Mouse (Mus musculus) forebrain, embryonic 10.5 days (tissue): ENCODE results near the gene Ccdc86. TPM values are rescaled to one million over a fixed set of nuclear protein-coding genes. Genes with fewer than 3 reads are reported as not detected.
A peak's percentile ranks its signal among the peaks of the same experiment; 100 is the strongest.

Experiments used
- DNase-seq: peaks from one replicate; pipeline ENCODE4 v3.0.0-alpha.2; 2017; ENCODE audit warnings: low spot score; ENCODE audit errors: extremely low spot score
- H3K27ac ChIP-seq: fragments of 300-500 bp; sonication (generic); 2 replicates; pipeline ENCODE4 v1.5.1; 2016; ENCODE audit warnings: mild to moderate bottlenecking
- H3K27me3 ChIP-seq: fragments of 300-500 bp; sonication (generic); 2 replicates; pipeline ENCODE4 v1.6.1; 2016; ENCODE audit warnings: mild to moderate bottlenecking; ENCODE audit not compliant: poor library complexity, severe bottlenecking
- H3K36me3 ChIP-seq: fragments of 300-500 bp; sonication (generic); replicated peaks from 2 replicates; pipeline ENCODE4 v1.6.1; 2016; ENCODE audit warnings: mild to moderate bottlenecking, moderate library complexity
- H3K4me1 ChIP-seq: fragments of 300-500 bp; sonication (generic); 2 replicates; pipeline ENCODE4 v1.6.1; 2016
- H3K4me3 ChIP-seq: fragments of 300-500 bp; sonication (generic); 2 replicates; pipeline ENCODE4 v1.5.1; 2016; ENCODE audit warnings: mild to moderate bottlenecking, moderate library complexity
- H3K9me3 ChIP-seq: fragments of 300-500 bp; sonication (generic); 2 replicates; pipeline ENCODE4 v1.6.1; 2016; ENCODE audit warnings: mild to moderate bottlenecking, moderate library complexity
- WGBS: fragments of 180-500 bp; shearing (Covaris S2); methylation state at CpG from one replicate; pipeline ENCODE4 v1.1.7; 2016; 5-methylcytosine and 5-hydroxymethylcytosine counted together
- polyA plus RNA-seq: library from polyadenylated mRNA; unstranded; fragments of >200 nt; fragmentation: Nextera tagmentation; extraction: Ambion mirVana; gene quantifications from 2 replicates; pipeline ENCODE4 v1.2.1, GENCODE M21; 2016

Ccdc86 gene
- polyA plus RNA-seq, 1 experiment from 2014 or later: 45.0 TPM

- Histone ChIP-seq H3K27me3 (peaks cover 4% of the 10 kb centered on the region; the same call in 1 of the 2 replicates), H3K4me3 (peak overlapping the region; percentile 76), H3K9me3 (no peaks in the 10 kb centered on the region), H3K36me3 (peaks cover 56% of the 10 kb centered on the region), H3K27ac (no peak overlapping the region), H3K4me1 (peaks cover 35% of the 10 kb centered on the region)
- no peak for DNase-seq
- 91% methylated on average over 3 of the region's 3 CpGs for WGBS
Measured at GRCm38 (mm10) chr19:10946506-10946905, 2.6 kb downstream of the Ccdc86 start.

GRCm38 (mm10) chr19:10943955-10944354 is 5.1 kb downstream of the Ccdc86 start:
- peaks cover 11% of the 10 kb centered on the region for H3K27me3 ChIP-seq

GRCm38 (mm10) chr19:10940801-10941457 is 8.1 kb downstream of the Ccdc86 start:
- Histone ChIP-seq H3K27ac (peak overlapping the region; percentile 92), H3K9me3 (no peaks in the 10 kb centered on the region; the same call in 1 of the 2 replicates), H3K4me3 (peak overlapping the region; percentile 57), H3K27me3 (peaks cover 26% of the 10 kb centered on the region), H3K36me3 (peaks cover 47% of the 10 kb centered on the region), H3K4me1 (peaks cover 18% of the 10 kb centered on the region)
- DNase-seq: peak; percentile 71
- 2% methylated on average over 40 of the region's 40 CpGs for WGBS

More at GRCm38 (mm10) chr19:10943955-10944354, 5.1 kb downstream of the Ccdc86 start:
- no peak for DNase-seq
- Histone ChIP-seq H3K4me1 (peaks cover 42% of the 10 kb centered on the region), H3K4me3 (no peak overlapping the region), H3K9me3 (no peaks in the 10 kb centered on the region), H3K36me3 (peaks cover 59% of the 10 kb centered on the region), H3K27ac (no peak overlapping the region)
- 85% methylated on average over 3 of the region's 3 CpGs for WGBS

- WGBS: 17% methylated on average over 37 of the region's 37 CpGs
- peaks cover 40% of the 10 kb centered on the region for H3K36me3 ChIP-seq
- H3K27me3 ChIP-seq: peaks cover 26% of the 10 kb centered on the region
- H3K4me1 ChIP-seq: peaks cover 21% of the 10 kb centered on the region
- peak overlapping the region; percentile 92 for H3K27ac ChIP-seq
- H3K9me3 ChIP-seq: no peaks in the 10 kb centered on the region; the same call in 1 of the 2 replicates
- peak overlapping the region; percentile 57 for H3K4me3 ChIP-seq
- DNase-seq: peak; percentile 87
Measured at GRCm38 (mm10) chr19:10940097-10940800, 8.8 kb downstream of the Ccdc86 start.

- H3K4me3 ChIP-seq: no peak overlapping the region
- H3K9me3 ChIP-seq: no peaks in the 10 kb centered on the region; the same call in 1 of the 2 replicates
- peaks cover 30% of the 10 kb centered on the region for H3K4me1 ChIP-seq
- no peak for DNase-seq
- H3K27me3 ChIP-seq: peaks cover 26% of the 10 kb centered on the region
- 66% methylated on average over 3 of the region's 3 CpGs for WGBS
- H3K27ac ChIP-seq: no peak overlapping the region
- peaks cover 26% of the 10 kb centered on the region for H3K36me3 ChIP-seq
Measured at GRCm38 (mm10) chr19:10938771-10939170, 10.3 kb downstream of the Ccdc86 start.

- no peak for DNase-seq
- H3K27me3 ChIP-seq: peaks cover 26% of the 10 kb centered on the region
- no peaks in the 10 kb centered on the region; the same call in 1 of the 2 replicates for H3K9me3 ChIP-seq
- peaks cover 30% of the 10 kb centered on the region for H3K4me1 ChIP-seq
- H3K27ac ChIP-seq: no peak within 1 kb of the TSS
- H3K36me3 ChIP-seq: peaks cover 9% of the 10 kb centered on the region
- WGBS: 60% methylated on average over 5 of the region's 5 CpGs
- no peak within 1 kb of the TSS for H3K4me3 ChIP-seq
Measured at GRCm38 (mm10) chr19:10937110-10937563, 11.9 kb downstream of the Ccdc86 start, which contains the start of gene Ptgdr2. Gene Ptgdr2 (plus strand): TSS chr19:10937160.

- WGBS: 91% methylated on average over 5 of the region's 5 CpGs
- Histone ChIP-seq H3K36me3 (no peaks in the 10 kb centered on the region), H3K9me3 (no peaks in the 10 kb centered on the region; the same call in 1 of the 2 replicates), H3K27me3 (peaks cover 22% of the 10 kb centered on the region; the same call in 1 of the 2 replicates), H3K4me3 (no peak overlapping the region), H3K27ac (no peak overlapping the region), H3K4me1 (peaks cover 25% of the 10 kb centered on the region)
- no peak for DNase-seq
Measured at GRCm38 (mm10) chr19:10936077-10936476, 13.0 kb downstream of the Ccdc86 start.

GRCm38 (mm10) chr19:10935029-10935428 is 14.0 kb downstream of the Ccdc86 start:
- H3K27ac ChIP-seq: no peak overlapping the region
- peaks cover 22% of the 10 kb centered on the region; the same call in 1 of the 2 replicates for H3K27me3 ChIP-seq
- WGBS: 28% methylated on average over 5 of the region's 5 CpGs
- no peaks in the 10 kb centered on the region for H3K36me3 ChIP-seq
- no peak overlapping the region for H3K4me3 ChIP-seq
- peaks cover 15% of the 10 kb centered on the region for H3K4me1 ChIP-seq
- no peak for DNase-seq
- no peaks in the 10 kb centered on the region; the same call in 1 of the 2 replicates for H3K9me3 ChIP-seq

- no peaks in the 10 kb centered on the region for H3K27me3 ChIP-seq
- H3K27ac ChIP-seq: no peak overlapping the region
- no peaks in the 10 kb centered on the region for H3K36me3 ChIP-seq
- no peak overlapping the region for H3K4me3 ChIP-seq
- H3K4me1 ChIP-seq: peaks cover 28% of the 10 kb centered on the region
- no peaks in the 10 kb centered on the region for H3K9me3 ChIP-seq
- WGBS: 84% methylated on average over 2 of the region's 2 CpGs
- no peak for DNase-seq
Measured at GRCm38 (mm10) chr19:10930641-10931040, 18.4 kb downstream of the Ccdc86 start.

GRCm38 (mm10) chr19:10926666-10927065 is 22.4 kb downstream of the Ccdc86 start:
- Histone ChIP-seq H3K9me3 (no peaks in the 10 kb centered on the region), H3K27ac (peak overlapping the region; percentile 81), H3K4me3 (no peak overlapping the region), H3K4me1 (peaks cover 23% of the 10 kb centered on the region), H3K36me3 (no peaks in the 10 kb centered on the region), H3K27me3 (no peaks in the 10 kb centered on the region)
- 51% methylated on average over 4 of the region's 4 CpGs for WGBS
- DNase-seq: no peak

- H3K4me1 ChIP-seq: peaks cover 23% of the 10 kb centered on the region
- peak overlapping the region; percentile 81 for H3K27ac ChIP-seq
- WGBS: 31% methylated on average over 6 of the region's 6 CpGs
Measured at GRCm38 (mm10) chr19:10926123-10926621, 22.9 kb downstream of the Ccdc86 start.

GRCm38 (mm10) chr19:10924220-10924619 is 24.8 kb downstream of the Ccdc86 start:
- Histone ChIP-seq H3K9me3 (no peaks in the 10 kb centered on the region), H3K4me1 (peaks cover 23% of the 10 kb centered on the region), H3K27me3 (no peaks in the 10 kb centered on the region), H3K4me3 (no peak overlapping the region), H3K27ac (no peak overlapping the region), H3K36me3 (no peaks in the 10 kb centered on the region)
- no peak for DNase-seq
- WGBS: 70% methylated on average over 4 of the region's 4 CpGs

More at GRCm38 (mm10) chr19:10926123-10926621, 22.9 kb downstream of the Ccdc86 start:
- Histone ChIP-seq H3K4me3 (no peak overlapping the region), H3K9me3 (no peaks in the 10 kb centered on the region), H3K36me3 (no peaks in the 10 kb centered on the region), H3K27me3 (no peaks in the 10 kb centered on the region)
- no peak for DNase-seq
